Mouse (Mus musculus) midbrain, embryonic 16.5 days (tissue): ENCODE data around the gene Olfr228. TPM values are rescaled to one million over a fixed set of nuclear protein-coding genes. Genes with fewer than 3 reads are reported as not detected.

Source experiments
- polyA plus RNA-seq: library from polyadenylated mRNA; unstranded; fragments of >200 nt; fragmentation: Nextera tagmentation; extraction: Ambion mirVana; gene quantifications from 2 replicates; pipeline ENCODE4 v1.2.1, GENCODE M21; 2015

The Olfr228 gene
- polyA plus RNA-seq, 1 experiment from 2014 or later = not detected

Other genes with a start within 250 kb of the Olfr228 start
- gene Olfr1048, start 247.1 kb downstream of the Olfr228 start, polyA plus RNA-seq = not detected in 2 replicates
- gene Olfr1049, start 229.1 kb downstream of the Olfr228 start, polyA plus RNA-seq = not detected in 2 replicates
- gene Olfr1051, start 208.3 kb downstream of the Olfr228 start, polyA plus RNA-seq = not detected in 2 replicates
- gene Olfr1052, start 194.9 kb downstream of the Olfr228 start, polyA plus RNA-seq = not detected in 2 replicates
- not detected in 2 replicates for gene Olfr1053, start 172.1 kb downstream of the Olfr228 start, polyA plus RNA-seq
- gene Olfr1054, start 152.0 kb downstream of the Olfr228 start, polyA plus RNA-seq = not detected in 2 replicates
- not detected in 2 replicates for gene Olfr1055, start 137.1 kb downstream of the Olfr228 start, polyA plus RNA-seq
- gene Olfr1056, start 124.9 kb downstream of the Olfr228 start, polyA plus RNA-seq = not detected in 2 replicates
- gene Olfr1057, start 109.0 kb downstream of the Olfr228 start, polyA plus RNA-seq = not detected in 2 replicates
- gene Olfr1058, start 98.8 kb downstream of the Olfr228 start, polyA plus RNA-seq = not detected in 2 replicates
- gene Olfr1061, start 73.3 kb downstream of the Olfr228 start, polyA plus RNA-seq = not detected in 2 replicates
- gene Olfr1062, start 60.6 kb downstream of the Olfr228 start, polyA plus RNA-seq = not detected in 2 replicates
- not detected in 2 replicates for gene Olfr1065, start 36.8 kb downstream of the Olfr228 start, polyA plus RNA-seq
- gene Olfr1066, start 31.1 kb downstream of the Olfr228 start, polyA plus RNA-seq = not detected in 2 replicates
- not detected in 2 replicates for gene Olfr1076, start 21.1 kb upstream of the Olfr228 start, polyA plus RNA-seq
- gene Olfr1079, start 55.1 kb upstream of the Olfr228 start, polyA plus RNA-seq = 0.10 TPM in 1 of 2 replicates, not detected in the other
- gene Olfr1080, start 70.8 kb upstream of the Olfr228 start, polyA plus RNA-seq = not detected in 2 replicates
- gene Olfr1082, start 111.6 kb upstream of the Olfr228 start, polyA plus RNA-seq = not detected in 2 replicates
- not detected in 2 replicates for gene Olfr1084, start 152.3 kb upstream of the Olfr228 start, polyA plus RNA-seq
- gene Olfr1085, start 174.6 kb upstream of the Olfr228 start, polyA plus RNA-seq = not detected in 2 replicates
- not detected in 2 replicates for gene Olfr1086, start 192.7 kb upstream of the Olfr228 start, polyA plus RNA-seq
- gene Olfr1087, start 211.0 kb upstream of the Olfr228 start, polyA plus RNA-seq = not detected in 2 replicates
- not detected in 2 replicates for gene Olfr1089, start 246.3 kb upstream of the Olfr228 start, polyA plus RNA-seq